Mouse (Mus musculus) gastrocnemius, postnatal 25 days (tissue): ENCODE measurements around the gene St8sia4. TPM values are rescaled to one million over a fixed set of nuclear protein-coding genes. Genes with fewer than 3 reads are reported as not detected.

Source experiments
- DNase-seq: peaks from one replicate; pipeline ENCODE4 v3.0.0; 2022
- long read RNA-seq, 2 experiments: library from polyadenylated mRNA; stranded (forward); transcript quantifications; one replicate each; pipeline ENCODE4 v2.0.0; 2021
- total RNA-seq, 2 experiments: library from RNA; stranded (reverse); gene quantifications; 1 replicate in 1 of 2; 2 replicates in 1 of 2; pipeline ENCODE4 v1.2.3; 2021

Gene St8sia4
- 1 to 10 TPM; 2.0 to 2.8 TPM for total RNA-seq
- long read RNA-seq, experiment 1, partial matches to known transcripts: 0 of 1 reads
- long read RNA-seq, experiment 1, other reads (novel, unspliced or antisense): 1 of 1 reads
- long read RNA-seq, experiment 2: 0 reads

DNA sequence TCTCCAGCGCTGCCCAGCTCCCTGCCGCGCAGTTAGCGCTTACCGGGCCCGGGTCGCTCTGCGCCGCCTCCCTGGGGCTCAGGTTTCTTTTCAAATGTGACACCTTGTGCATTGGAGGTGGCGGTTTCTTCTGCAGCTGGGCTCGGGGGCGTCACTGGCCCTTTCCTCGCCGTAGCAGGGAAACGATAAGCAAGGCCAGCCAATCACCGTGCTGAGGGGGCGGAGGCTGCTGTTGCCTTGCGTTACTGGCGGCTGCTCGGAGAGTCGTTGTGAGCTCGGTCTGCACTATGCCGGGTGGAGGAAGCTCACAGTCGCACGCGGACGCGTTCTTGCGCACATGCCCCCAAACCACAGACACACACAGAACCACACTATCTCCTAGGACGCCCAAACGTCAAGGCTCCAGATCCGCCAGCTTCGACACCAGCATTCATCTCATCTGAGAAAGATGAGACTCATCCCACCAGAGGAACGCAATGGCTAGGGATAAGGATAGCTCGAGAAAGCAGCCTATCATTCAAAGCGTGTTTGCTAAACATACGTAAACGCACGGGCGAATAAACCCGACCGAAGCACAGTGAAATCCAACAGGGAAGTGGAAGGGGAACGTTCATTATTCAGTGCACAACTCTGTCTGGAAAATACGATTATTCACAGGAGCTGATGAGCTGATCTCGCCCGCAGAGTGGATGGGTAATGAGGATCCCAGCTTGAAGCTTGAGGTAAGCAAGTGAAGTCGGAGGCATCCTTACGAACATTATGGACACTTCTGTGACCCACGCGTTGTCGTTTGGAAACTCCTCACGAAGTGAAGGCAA, at the start of gene St8sia4:
TSS of gene St8sia4 (minus strand) at position 137 of the 818 bp plus-strand sequence.
- peak; percentile 84 for DNase-seq

DNA sequence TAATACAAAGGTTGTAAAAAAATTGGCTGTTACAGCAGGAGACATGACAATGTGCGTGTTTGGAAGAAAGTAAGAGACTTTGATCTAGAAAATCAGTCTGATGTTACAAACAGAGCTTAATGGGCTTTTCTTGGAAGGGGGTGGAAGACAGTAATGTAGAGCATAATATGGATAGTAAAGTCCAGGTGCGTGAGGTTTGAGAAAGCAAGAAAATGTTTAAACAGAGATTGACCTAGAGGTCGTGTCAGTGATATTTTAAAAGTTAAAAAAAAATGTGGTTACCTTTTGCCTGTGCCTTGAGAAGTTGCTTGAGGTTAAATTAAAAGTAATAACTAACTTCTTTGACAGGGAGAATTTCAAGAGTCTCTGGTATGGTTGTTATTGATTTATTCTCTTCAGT, 41.8 kb upstream of the St8sia4 start:
- no peak for DNase-seq

DNA sequence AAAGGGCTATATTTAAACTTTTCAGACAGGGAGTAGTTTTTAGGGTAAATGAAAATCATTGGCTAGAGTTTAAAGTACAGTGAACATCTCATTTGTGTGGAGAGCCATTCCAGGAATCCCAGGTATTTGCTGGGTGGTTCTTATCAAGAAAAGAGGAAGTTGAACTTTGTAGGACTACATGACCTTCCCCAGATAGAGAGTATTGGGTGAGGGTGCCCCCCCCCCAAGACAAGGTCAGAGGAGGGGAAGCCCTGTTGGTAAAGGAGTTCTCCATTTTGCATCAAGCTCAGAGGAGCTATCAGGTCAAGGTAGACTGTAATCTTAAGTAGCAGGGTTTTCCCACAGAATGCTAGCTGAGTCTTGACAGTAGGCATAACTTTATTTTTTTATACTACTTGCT, 32.5 kb upstream of the St8sia4 start:
- DNase-seq: no peak

DNA sequence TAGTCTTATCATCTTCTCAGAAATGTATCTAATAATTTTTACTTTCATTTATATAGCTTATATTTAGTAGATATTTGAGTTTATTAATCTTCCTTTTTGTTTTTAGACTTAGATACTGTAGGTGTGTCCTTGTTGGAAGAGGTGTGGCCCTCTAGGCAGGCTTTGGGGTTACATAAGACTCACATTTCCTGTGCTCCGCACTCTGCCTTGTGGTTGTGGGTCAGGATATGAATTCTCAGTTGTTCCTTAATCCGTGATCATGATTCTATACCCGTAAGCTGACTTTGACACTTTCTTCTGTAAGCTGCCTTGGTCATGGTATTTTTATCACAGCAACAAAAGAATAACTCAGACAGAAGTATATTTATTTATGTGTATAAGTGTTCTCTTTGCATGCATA, 6.7 kb upstream of the St8sia4 start:
- no peak for DNase-seq

DNA sequence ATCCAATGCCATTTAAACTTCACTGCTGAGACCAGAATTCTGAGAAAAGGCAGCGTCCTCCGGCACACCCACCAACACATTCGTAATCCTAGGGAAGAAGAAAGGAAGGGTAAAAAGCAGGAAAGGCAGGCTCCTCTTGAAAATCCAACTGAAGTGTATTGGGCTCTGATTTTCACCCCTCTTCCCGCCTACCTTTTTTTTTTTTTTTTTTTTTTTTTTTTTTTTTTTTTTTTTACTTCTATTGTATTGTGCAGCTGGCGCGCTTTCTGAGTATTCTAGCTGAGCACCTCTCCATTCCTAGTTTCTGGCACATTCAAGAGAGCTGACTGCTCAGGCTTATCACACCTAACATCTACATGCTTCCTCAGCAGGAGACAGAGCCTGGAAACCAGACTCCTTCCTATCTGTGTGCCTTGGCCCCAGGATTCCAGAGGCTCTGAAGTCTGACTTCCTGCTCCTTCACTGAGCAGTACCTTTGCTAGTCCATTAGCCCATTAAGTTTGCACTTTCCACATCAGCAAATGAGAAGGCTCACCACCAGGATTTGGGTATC, 958 bp upstream of the St8sia4 start:
- DNase-seq: no peak

DNA sequence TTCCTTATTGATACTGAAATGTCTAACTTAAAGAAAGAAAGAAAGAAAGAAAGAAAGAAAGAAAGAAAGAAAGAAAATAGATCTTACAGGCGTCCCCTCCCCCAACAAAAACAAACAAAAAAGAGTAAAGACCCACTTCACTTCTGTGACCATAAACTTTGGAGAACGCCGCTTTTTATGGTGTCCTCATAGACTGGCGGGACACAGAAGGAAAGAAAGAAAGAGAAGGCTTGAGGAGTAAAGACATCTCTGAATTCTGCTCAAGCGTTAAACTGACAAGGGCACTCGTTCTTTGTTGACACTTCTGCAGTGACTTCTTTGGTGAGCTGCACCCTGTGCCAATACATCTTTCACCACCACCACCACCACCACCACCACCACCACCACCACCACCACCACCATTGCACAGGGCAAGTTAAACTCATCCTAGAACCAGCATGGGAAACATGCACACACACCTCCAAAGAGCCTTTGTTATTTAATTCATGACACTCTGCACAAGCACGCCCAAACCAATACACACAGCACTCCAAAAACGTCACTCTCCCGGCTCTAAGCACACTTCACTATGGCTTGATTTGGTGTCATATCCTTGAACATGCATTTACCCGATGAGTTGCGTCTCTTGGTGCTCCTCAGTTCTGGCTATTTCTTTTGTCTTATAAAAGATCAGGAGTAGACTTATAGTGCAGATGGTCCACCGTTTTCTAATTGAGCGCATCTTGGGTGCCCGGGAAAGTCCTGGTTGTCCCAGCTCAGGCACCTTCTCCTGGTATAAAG, 640 bp downstream of the St8sia4 start:
- no peak for DNase-seq

DNA sequence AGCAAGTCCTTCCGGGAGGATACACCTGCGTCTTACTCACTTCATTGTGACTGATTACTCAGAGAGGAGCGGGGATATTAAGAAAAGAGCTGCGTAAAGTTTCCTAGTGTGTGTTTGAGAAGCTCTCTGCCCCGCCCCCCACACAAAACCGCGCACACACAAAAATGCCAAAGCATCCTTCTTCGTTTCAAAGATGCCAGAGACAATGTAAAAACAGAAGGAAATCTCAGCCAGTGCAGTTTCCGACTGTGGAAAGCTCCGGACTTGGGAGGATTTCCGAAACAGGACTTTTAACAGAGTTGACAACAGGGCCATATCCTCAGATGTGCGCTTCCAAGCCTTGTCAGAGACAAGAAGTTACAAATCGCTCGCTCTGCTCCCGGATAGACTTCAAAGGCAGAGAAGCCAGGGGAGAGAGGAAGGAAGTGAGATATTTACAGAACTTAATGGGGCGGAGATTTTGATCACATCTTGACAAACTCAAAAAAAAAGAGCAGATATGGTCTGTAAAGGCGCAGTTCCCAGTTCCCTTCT, 1.4 kb downstream of the St8sia4 start:
- DNase-seq: peak; percentile 10

DNA sequence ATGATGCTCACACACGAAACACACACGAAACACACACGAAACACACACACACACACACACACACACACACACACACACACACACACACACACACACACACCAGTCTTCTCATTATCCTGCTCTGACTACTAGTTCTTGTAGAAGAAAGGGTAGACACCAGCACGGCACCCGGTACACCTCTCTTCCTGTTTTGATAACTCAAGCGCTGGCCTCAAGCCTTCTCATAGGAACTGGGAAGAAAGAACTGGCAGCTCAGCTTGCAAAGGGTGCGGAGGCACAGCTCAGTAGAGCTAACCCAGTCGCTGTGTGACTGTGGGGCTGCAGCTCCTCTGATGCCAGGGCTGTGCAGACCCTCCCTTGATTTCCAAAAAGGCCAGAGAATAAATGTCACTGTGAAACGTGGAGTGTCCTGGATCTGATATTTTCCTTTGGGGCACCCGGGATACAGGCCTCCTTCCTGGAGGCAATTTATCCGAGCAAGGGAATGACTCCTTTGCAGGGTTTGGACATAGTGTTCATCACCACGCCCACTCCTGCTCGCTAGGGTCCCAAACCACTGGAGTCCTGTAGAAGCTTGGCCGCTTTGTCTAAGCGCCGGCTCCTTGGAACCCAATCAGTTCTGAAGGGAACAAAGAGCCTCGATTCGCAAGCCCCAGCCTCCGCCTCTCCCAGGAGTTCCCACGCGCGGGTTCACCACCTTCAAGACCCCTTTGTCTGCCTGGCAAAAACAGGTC, 2.2 kb downstream of the St8sia4 start:
- no peak for DNase-seq

DNA sequence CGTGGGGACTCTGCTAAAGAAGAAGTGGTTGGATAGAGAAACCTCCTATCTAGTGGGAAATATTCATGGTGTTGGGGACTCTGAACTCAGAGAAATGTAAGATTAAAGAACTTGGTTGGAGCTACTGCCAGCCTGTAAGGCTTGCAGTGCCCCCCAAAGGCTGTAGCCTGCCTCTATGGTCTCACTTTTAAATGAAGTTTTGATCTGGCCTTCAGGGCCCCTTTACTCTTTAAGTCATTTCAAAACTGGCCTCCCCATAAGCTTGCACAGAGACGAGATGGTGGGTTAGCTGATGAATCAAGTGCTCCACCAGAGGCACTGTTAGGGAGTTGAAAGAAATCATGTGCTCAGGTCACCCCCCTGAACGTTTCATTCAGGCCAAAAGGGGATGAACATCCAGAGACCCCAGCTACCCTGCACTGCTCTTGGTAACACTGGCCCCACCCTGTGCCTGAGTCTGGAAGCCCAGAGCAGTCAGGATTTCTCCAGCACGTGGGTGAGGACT, 3.0 kb downstream of the St8sia4 start:
- no peak for DNase-seq

DNA sequence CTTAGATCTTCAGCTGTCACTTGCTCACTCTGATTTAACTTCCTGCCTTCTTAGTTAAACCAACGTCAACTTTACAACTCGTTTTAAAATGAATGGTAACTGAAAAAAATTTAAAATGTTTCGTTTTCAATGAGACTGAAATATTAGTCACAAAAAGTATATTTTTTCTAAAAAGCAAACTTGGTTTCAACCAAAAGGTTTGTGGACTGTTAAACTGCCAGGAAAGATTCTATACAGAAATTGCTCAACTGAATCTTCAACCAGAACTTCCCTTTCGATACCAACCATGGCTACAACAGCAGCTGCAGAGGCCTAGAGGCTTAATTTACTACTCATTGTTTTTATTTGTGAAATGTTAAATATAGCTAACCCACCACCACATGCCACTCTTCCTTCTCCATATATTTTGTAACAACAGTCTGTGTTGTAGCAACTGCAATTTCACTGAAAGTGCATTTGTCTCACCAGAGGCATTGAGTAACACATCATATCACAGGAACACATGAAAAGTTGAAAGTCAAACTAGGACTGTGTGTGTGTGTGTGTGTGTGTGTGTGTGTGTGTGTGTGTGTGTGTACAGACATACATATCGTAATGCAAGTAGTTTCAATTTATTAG, 10.2 kb downstream of the St8sia4 start:
- no peak for DNase-seq

DNA sequence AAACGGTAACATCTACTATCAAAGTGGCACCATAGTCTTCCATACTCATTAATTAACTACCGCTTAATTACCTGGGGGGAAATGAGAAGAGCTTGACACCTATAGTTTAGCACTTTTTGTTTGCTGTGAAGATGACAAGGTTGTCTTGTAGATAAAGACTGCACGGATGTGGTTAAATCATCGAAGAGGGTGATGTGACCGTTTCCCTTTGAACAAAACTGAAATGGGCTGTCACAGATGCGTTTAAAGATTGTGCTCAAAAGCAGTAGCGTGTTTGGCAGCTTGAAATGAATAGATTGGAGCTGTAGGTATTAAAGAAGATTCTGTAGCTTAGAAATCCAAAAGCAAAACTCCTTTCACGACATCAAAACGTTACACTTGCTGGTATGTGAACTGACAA, 11.8 kb downstream of the St8sia4 start:
- no peak for DNase-seq

DNA sequence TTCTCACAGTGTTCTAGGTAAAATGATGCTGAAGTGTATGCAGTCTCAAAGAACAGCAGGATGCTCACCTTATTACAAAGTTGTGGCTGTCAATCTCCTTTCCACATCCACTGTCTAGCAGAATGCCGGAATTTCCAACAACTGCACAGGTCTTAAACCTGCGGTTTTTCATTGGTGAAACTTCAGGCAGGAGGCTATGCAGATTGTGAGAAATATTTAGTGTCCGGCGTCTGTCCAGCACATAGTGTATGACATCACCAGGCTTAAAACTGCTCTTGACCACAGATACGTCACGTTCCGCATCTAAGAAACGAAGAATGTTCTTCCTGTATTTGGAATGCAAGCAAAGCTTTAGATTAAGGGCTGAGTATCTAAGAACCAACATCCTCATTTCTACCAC, 13.9 kb downstream of the St8sia4 start:
- no peak for DNase-seq

DNA sequence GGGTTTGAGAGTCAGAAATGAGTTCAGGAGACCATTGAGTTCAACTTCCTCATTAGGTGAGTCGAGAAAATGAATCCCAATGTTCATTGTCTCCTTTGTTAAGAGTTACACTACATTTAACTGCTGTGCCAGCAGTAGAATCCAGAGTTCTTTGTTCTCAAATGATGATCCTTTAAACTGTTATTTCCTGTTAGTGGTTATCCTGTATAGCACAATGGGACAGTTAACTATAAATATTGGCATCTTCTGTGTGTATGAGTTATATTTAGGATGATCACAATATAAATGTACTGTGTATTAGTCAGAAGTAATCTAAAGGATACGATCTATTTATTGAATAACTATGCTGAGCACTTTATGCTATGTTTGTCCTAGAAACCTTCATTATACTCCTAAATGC, 23.1 kb downstream of the St8sia4 start:
- DNase-seq: no peak

DNA sequence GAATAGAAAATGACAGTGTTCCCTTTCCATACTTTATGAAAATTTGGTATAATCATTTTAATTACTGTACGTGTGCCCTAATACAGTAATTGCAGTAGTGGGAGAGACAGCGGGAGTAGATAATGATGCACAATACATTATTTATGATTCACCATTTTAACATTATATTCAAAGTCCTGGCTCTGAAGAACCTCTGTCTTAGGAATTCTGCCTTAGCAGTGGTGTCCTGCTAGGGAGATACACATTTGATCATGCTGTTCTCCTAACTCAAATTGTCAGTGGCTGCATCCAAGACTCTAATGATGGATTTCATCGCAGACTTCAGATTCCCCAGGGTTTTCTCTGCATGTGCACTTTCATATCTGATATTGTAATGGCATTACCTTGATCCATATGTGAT, 28.4 kb downstream of the St8sia4 start:
- DNase-seq: no peak

DNA sequence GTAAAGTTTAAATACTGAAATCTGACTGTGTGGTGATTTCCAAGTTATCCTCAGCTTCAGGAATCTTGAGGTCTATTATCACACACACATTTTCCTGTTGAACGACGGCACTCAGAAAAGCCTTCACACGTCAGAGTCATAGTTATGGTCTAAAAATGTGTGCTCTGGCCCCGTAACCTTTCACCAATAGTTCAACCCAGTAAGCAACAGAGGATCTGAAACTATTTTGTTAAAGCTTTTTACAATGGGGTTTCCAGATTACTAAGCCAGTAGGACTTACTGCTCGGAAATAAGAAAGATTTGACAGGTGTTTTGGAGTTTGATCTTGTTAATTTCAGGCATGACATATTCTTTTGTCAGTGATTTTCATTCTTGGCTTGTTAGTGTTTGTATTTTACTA, 43.0 kb downstream of the St8sia4 start:
- no peak for DNase-seq

DNA sequence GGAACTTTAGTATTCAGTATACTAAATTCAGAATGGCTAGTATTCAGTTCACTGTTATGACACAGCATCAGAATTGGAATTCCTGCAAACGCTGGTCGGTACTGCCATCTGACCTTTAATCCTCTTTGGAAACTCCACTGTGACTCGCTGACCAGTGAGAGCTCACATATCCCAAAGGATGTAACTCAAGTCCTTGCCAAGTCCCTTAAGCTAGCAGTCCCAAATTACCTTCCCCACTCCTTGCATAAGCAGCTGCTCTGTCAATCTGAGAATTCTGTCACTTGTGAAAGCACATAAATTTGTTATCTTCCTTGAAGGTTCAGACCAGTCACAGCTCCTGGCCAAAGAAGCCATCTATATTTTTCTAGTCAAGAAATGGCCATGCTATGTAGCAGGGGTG, 48.7 kb downstream of the St8sia4 start:
- peak; percentile 7 for DNase-seq

DNA sequence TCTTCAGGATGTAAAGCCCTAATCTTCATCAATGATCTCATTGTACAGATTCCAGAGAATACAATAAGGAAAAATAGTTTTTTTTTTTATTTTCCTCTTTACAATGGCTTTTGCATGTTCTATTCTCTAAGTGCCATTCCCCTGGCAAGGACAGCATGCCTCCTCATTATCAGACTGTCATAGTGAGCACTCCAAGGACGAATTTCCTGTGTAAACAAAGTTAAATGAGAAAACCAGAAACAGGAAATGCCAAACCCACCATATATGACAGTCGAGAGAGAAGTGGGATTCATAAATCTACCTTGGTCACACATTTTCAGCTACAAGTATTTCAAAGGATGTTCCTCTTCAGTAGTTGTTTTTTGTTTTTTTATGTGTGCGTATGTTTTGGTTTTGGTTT, 49.2 kb downstream of the St8sia4 start:
- DNase-seq: no peak

DNA sequence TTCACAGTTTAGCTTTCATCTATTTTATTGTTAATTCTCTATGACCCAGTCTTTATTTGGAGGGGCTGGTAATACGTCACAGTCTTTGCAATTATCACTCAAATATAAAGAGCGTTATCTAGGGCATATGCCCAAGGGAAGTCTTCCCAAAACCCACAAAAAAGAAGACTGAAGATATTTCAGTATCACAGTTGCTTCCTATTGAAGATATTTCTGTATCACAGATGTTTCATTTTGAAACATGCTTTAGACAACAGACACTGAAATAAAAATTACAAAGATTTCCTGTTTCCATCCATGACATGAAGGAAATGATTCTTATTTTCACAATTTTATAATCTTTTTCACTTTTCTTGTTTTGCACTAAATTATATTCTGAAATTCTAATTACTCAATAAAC, 57.4 kb downstream of the St8sia4 start:
- DNase-seq: no peak

DNA sequence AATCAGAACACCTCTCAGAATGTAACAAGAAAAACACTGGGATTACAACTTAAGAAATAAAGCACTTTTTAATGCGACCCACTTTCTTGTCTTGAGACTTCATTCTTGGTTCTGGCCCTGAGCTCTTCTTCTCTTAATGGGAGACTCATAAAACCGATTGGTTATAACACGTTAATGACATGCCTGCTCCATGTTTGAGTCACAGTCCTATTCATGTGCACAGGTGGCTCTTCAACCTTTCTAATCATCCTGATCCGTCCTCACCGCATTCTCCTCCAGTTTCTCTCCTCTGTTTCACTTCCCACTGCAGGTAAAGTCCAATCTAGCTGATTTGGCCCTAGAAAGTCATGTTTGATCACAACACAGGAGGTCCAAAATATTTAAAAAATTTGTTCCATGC, 58.3 kb downstream of the St8sia4 start:
- no peak for DNase-seq

DNA sequence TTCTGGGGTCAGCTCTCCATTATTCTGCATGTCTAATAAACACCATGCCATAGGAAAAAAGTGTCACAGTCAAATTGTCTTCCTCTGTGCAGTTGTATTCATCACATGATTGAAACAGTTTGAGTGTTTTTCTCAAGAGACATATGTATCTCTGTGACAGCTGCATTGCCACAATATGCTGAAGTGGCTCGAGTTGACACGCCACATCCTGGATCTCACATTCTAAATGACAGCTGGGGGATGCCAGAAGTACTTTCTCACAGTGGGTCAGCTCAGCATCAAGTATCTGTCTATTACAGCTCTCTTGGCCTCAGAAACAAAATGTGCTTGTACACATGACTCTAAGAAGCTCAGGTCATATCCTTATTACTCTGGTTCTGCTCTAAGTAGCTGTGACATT, 61.9 kb downstream of the St8sia4 start:
- no peak for DNase-seq

DNA sequence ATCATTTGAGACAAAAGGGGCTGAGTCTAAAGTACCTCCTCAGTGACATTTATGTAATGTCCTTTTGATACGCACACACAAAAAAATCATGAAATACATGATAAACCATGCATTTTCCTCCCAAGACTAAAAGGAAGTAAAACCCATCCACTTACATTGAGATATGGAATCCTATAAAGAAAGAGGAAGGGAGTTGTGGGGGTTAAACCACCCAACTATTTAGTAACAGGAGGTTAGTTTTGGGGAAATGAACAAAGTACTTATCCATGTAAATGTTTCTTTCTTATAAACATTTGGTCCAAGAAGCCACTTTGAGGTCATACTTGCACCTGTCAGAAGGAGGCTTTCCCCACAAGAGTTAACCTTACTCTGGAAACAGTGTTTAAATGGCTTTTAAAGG, 69.3 kb downstream of the St8sia4 start:
- no peak for DNase-seq

DNA sequence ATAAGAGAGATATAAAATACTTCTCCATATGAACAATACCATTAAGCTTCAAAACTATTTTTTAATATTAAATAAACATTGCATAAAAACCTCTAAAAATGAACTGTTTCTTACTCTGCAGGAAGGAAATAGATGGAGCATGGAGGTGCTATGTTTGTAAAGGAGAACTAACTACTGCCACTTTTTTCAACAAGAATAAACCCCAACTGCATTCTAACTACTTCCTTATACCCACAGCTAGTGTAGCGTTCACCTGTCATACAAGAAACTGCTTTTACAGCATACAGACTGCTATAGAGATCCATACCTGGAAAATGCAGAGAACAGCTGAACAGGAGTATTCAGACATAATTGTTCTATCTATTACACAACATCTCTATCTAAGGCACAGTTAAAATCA, 70.5 kb downstream of the St8sia4 start:
- DNase-seq: no peak
